Mouse (Mus musculus) NIH3T3 (cell line): ENCODE measurements around the gene Ubtd2.
"Not testable (repeated sequence)": the region's sequence is repeated elsewhere in the genome, so short reads cannot be mapped to it uniquely, and the experiment has no call there.

Experiments
- DNase-seq: peaks from one replicate; pipeline ENCODE4 v3.0.0-alpha.2; 2012; ENCODE audit warnings: low read depth

Ubtd2 gene

DNA sequence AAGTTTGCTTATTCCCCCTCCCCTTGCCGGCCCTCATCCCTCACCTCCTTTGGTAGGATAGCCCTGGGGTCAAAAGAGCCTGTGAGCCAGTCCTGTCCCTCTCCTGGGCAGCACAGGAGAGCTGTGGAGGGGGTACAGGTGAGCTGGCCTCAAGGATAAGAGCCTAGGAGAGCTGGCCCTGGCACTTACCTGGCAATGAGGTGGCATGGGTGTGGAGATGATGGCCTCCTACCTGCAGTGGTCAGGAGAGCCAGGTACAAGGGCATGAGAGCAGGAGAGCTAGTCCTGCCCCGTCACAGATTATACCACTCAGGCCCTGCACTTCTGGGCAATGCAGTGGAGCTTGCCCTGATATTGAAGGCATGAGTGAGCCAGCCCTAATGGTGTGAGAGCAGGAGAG lies 9.1 kb downstream of the Ubtd2 start:
- no peak for DNase-seq

DNA sequence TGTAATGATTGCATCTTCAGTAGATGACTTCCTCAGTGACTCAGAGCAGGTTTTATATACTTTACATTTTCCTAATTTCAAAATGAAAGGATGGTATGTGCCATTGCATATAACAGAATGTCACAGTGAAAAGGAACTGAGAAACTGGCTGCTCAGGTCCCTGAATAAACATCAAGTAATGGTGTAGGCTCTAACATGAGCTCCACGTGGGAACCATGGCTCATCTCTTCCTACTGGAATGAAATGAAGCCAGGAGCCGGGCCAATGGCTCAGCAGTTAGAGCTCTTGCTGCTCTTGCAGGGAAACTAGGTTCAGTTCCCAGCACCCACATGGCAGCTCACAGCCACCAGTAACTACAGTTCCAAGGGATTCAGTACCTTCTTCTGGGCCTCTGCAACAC lies 16.8 kb downstream of the Ubtd2 start:
- DNase-seq: no peak

DNA sequence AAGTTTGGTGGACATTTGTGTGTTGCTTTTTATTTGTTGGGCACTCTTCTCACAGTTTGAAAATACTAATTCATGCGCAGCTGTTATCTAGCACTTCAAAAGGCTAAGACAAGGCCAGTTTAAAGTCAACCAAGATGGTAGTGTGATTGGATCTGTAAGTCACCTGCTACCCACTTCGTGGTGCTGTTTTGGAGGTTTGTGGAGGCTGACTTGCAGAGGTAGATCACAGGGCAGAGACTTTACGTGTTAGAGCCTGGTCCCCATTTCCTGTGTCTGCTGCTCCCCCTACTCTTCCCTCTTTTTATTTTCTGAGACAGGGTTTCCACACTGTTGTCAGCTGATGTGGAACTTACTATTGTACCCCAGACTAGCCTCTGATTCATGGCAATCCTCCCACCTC lies 19.6 kb downstream of the Ubtd2 start:
- no peak for DNase-seq

- no peak for DNase-seq
Observed at GRCm38 (mm10) chr11:32475487-32476236, 20.5 kb downstream of the Ubtd2 start.

DNA sequence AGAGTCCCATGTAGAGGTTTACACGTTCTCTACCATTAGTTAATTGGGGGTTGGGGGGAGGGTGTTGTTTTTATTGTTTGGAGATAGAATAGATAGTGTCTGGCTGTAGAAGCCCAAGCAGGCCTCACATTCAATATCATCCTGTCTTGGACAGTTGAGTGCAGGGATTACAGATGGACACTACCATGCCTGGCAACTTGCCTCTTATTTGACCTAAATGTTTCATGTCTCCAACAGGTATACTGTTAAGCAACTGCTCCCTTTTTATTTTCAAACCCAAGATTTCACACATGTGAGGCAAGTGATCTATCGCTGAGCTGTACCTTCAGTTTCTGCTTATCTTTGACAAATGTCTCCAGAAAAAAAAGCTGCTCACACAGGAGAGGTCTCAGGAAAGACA lies 26.4 kb downstream of the Ubtd2 start:
- DNase-seq: no peak

DNA sequence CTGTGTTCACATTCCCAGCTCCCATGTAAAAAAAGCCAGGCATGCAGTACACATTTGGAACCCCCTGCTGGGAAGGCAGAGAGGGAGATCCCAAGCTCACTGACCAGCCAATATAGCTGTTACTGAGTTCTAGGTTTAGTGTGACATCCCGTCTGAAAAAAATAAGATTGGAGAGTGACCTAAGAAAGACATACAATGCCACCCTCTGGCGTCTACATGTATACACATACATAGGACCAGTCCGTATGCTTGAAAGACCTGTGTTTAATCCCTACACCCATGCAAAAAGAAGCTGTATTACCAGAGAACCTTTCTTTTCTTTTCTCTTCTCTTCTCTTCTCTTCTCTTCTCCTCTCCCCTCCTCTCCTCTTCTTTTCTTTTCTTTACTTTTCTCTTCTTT lies 30.1 kb downstream of the Ubtd2 start:
- no peak for DNase-seq

GRCm38 (mm10) chr11:32486621-32487020 lies 31.5 kb downstream of the Ubtd2 start:
- peak; percentile 42 for DNase-seq

- peak; percentile 23 for DNase-seq
Observed at GRCm38 (mm10) chr11:32487501-32487900, 32.3 kb downstream of the Ubtd2 start.

- DNase-seq: peak; percentile 21
Observed at GRCm38 (mm10) chr11:32488344-32488743, 33.2 kb downstream of the Ubtd2 start.

DNA sequence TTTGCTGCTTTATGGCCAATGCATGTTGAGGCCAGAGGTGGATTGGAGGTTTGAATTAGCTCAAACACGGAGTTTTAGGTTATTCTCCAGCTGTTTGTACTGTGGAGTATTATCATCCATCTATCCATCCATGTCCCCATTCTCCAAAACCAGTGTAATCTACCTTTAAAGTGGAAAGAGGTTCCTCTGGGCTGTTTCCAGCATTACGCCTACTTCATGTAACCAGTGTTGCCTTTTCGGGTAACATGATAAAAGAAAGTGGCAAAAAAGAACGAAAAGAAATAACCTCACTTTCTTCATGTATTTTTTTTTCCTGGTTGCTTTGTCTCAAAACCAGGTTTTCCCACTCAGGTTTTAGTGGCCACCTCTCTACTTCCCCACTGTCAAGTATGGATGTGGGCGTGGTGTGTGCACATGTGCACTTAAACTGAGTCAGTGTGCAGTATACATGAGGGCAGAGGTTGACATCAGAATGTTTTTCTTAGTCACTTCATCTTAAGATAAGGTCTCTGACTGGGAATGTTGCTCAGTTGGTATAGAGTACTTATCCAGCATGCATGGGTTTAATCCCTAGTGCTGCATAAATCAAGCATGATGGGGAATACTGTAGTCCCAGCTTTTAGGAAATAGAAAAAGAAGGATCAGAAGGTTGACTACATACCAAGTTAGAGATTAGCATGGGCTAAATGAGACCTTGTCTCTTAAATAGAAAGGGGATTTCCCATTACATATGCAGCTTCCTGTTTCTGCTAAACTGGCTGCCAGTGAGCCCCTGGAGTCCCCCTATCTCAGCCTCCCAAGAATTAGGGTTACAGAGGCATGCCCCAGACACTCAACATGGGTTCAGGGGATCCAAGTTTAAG lies 33.9 kb downstream of the Ubtd2 start:
- peak; percentile 49 for DNase-seq

GRCm38 (mm10) chr11:32491079-32491478 lies 35.9 kb downstream of the Ubtd2 start:
- DNase-seq: no peak

GRCm38 (mm10) chr11:32493312-32493711 lies 38.1 kb downstream of the Ubtd2 start:
- DNase-seq: no peak

GRCm38 (mm10) chr11:32495283-32495682 lies 40.1 kb downstream of the Ubtd2 start:
- no peak for DNase-seq

DNA sequence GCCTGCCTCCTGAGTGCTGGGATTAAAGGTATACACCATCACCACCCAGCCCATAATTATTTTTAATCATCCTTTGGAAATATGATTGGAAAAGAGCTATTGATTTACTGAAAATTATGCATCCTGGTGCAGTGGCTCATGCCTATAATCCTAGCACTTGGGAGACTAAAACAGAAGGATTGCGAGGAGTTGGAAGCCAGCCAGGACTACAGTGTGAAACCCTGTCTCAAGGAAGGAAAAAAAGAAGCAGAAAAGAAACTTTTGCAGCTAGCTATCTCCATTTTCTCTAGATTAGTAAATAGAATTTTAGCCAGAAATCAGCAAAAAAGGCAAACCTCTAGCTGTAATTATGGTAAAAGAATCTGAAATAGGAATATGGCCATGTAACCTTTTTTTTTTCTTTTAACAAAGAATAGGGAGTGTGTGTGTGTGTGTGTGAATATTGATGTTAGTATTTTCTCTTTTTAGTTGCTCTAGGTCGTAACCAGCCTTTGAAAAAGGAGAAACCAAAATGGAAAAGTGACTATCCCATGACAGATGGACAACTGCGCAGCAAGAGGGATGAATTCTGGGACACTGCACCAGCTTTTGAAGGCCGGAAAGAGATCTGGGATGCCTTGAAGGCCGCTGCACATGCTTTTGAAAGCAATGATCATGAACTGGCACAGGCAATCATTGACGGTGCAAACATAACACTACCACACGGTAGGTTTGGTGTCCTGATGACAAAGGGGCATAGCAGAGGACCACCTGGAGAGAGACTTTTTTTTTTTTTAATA lies 43.8 kb downstream of the Ubtd2 start:
- peak; percentile 71 for DNase-seq

- peak; percentile 24 for DNase-seq
Observed at GRCm38 (mm10) chr11:32499931-32500330, 44.8 kb downstream of the Ubtd2 start.

- no peak for DNase-seq
Observed at GRCm38 (mm10) chr11:32503711-32504110, 48.5 kb downstream of the Ubtd2 start.

DNA sequence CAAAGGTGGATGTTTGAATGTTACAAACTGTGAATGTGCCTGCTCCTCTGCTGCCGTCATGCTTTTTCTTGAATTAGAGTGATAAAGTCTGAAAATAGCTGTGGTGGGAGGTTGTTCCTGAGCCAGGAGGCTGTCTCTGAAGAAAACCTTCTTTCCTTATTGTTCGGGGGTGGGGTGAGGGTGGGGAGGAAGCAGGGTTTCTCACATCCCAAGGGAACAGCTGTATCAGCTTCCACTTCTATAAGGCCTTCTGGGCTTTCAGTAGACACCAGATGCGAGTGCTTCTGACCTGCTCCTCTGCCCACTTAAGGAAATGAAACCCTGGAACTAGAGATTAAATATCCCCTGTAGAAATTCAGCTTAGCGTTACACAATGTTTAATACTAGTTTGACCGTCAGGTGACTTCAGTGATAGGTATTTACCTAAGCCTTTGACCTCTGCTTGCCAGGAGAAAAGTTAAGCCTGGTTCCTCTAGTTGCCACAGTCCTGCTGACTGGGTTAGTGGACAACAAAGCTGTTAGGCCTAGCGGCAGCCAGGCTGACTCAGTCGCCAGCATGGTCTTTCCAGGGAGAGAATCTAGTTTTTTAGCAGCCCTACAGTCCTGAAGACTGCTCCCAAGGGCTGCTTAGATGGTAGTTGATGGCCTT lies 50.0 kb downstream of the Ubtd2 start:
- no peak for DNase-seq

- peak; percentile 22 for DNase-seq
Observed at GRCm38 (mm10) chr11:32510930-32511329, 55.8 kb downstream of the Ubtd2 start.

GRCm38 (mm10) chr11:32514853-32515252 lies 59.7 kb downstream of the Ubtd2 start:
- DNase-seq: not testable (repeated sequence)

DNA sequence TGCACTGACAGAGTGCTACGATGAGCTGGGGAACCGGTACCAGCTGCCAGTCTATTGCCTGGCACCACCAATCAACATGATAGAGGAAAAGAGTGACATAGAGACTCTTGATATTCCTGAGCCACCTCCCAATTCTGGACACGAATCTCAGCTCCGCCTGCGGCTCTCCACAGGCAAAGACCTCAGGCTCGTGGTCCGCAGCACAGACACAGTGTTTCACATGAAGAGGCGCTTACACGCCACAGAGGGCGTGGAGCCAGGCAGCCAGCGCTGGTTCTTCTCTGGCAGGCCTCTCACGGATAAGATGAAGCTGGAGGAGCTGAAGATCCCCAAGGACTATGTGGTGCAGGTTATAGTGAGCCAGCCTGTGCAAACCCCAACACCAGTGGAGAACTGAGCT lies 60.9 kb downstream of the Ubtd2 start:
- no peak for DNase-seq

GRCm38 (mm10) chr11:32516916-32517712 lies 61.9 kb downstream of the Ubtd2 start:
- DNase-seq: no peak
